Mouse (Mus musculus): ENCODE data around the gene Cd163. TPM values are rescaled to one million over a fixed set of nuclear protein-coding genes. Genes with fewer than 3 reads are reported as not detected.

Gene Cd163
- polyA plus RNA-seq, 1 experiment, result 12.0 TPM

Other genes with a start within 250 kb of the Cd163 start
- not detected in 2 replicates for gene Vmn2r27, start 72.8 kb upstream of the Cd163 start, polyA plus RNA-seq (2012; ENCODE audit: insufficient read depth, insufficient read length, missing spikeins)
- gene Pex5, start 110.4 kb downstream of the Cd163 start, polyA plus RNA-seq (2012; ENCODE audit: insufficient read depth, insufficient read length, missing spikeins), result 52.7 and 53.9 TPM in 2 replicates
- 269 and 304 TPM in 2 replicates for gene Clstn3, start 160.1 kb downstream of the Cd163 start, polyA plus RNA-seq (2012; ENCODE audit: insufficient read depth, insufficient read length, missing spikeins)
- 15.6 and 18.9 TPM in 2 replicates for gene C1rl, start 188.5 kb downstream of the Cd163 start, polyA plus RNA-seq (2012; ENCODE audit: insufficient read depth, insufficient read length, missing spikeins)
- gene C1ra, start 207.7 kb downstream of the Cd163 start, polyA plus RNA-seq (2012; ENCODE audit: insufficient read depth, insufficient read length, missing spikeins), result 16.7 and 21.5 TPM in 2 replicates
- 45.8 and 53.2 TPM in 2 replicates for gene C1s1, start 237.7 kb downstream of the Cd163 start, polyA plus RNA-seq (2012; ENCODE audit: insufficient read depth, insufficient read length, missing spikeins)

All from brown adipose tissue, adult 24 weeks (tissue).